Mouse (Mus musculus) C2C12 (cell line): ENCODE results near the gene 2310003L06Rik.

Experiments used
- CTCF ChIP-seq: IDR thresholded peaks from one replicate; pipeline ENCODE4 v1.5.1; 2011; ENCODE audit not compliant: control insufficient read depth, insufficient read depth, insufficient read length
- MYOD1 ChIP-seq: IDR thresholded peaks from one replicate; pipeline ENCODE4 v1.6.1; 2011; ENCODE audit warnings: low read depth; ENCODE audit not compliant: control insufficient read depth, insufficient read length
- USF1 ChIP-seq: IDR thresholded peaks from one replicate; pipeline ENCODE4 v1.6.1; 2011; ENCODE audit warnings: low read depth, mild to moderate bottlenecking, control low read depth, moderate library complexity

DNA sequence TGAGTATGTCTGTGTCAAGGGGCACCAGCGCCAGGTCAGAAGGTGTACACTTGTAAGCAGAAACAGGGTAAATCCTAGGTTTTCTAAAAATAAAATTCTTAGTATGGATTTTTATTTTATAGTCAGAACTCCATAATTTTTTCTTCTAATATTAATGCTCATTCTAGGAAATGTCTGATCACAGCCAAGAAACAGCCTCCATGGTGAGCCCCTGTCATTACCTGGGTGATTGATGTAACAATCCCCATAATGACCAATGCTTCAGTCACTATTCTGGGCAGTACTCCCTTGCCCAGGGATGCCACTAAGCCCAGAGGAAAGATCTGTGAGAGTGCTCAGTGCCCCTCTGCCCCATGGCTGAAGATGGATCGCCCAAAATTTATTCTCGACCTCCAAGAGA lies 9.9 kb downstream of the 2310003L06Rik start, which contains the start of gene Cabs1:
- no peak for TF ChIP-seq CTCF
- no peak for TF ChIP-seq USF1
- no peak for TF ChIP-seq MYOD1
